Mouse (Mus musculus) forebrain, embryonic 14.5 days (tissue): Measurements from ENCODE around the gene Prl3a1. TPM values are rescaled to one million over a fixed set of nuclear protein-coding genes. Genes with fewer than 3 reads are reported as not detected.

Source experiments
- ATAC-seq: fragments of 200-750 bp; cut with Nextera tagmentation; 2 replicates; pipeline ENCODE4 v1.8.0; 2017; ENCODE audit warnings: mild to moderate bottlenecking, moderate library complexity
- DNase-seq: peaks from one replicate; pipeline ENCODE4 v3.0.0-alpha.2; 2015; ENCODE audit warnings: low spot score
- H3K27ac ChIP-seq: fragments of 300-500 bp; sonication (generic); 2 replicates; pipeline ENCODE4 v1.5.1; 2014; ENCODE audit warnings: low read depth, mild to moderate bottlenecking, control low read depth, low read length, moderate library complexity
- H3K27me3 ChIP-seq: fragments of 300-500 bp; sonication (generic); replicated peaks from 2 replicates; pipeline ENCODE4 v1.6.1; 2014; ENCODE audit warnings: low read length, control low read depth, mixed read lengths; ENCODE audit not compliant: control insufficient read depth, insufficient read depth
- H3K36me3 ChIP-seq: fragments of 300-500 bp; sonication (generic); 2 replicates; pipeline ENCODE4 v1.6.1; 2014; ENCODE audit warnings: low read length, control low read depth; ENCODE audit not compliant: control insufficient read depth, insufficient read depth
- H3K4me1 ChIP-seq: fragments of 300-500 bp; sonication (generic); 2 replicates; pipeline ENCODE4 v1.6.1; 2014; ENCODE audit warnings: antibody characterized with exemption, low read length, control low read depth; ENCODE audit not compliant: control insufficient read depth, insufficient read depth
- H3K4me2 ChIP-seq: fragments of 300-500 bp; sonication (generic); 2 replicates; pipeline ENCODE4 v1.6.1; 2014; ENCODE audit warnings: mild to moderate bottlenecking, control low read depth, low read length
- H3K4me3 ChIP-seq: fragments of 300-500 bp; sonication (generic); 2 replicates; pipeline ENCODE4 v1.5.1; 2014; ENCODE audit warnings: low read depth, low read length, control low read depth
- H3K9ac ChIP-seq: fragments of 300-500 bp; sonication (generic); 2 replicates; pipeline ENCODE4 v1.6.1; 2014; ENCODE audit warnings: mild to moderate bottlenecking, low read length, control low read depth, moderate library complexity
- H3K9me3 ChIP-seq: fragments of 300-500 bp; sonication (generic); replicated peaks from 2 replicates; pipeline ENCODE4 v1.6.1; 2016; ENCODE audit warnings: low read length, control low read depth, mixed read lengths; ENCODE audit not compliant: control insufficient read depth
- WGBS: fragments of 180-500 bp; shearing (Covaris S2); extraction: QIAGEN DNeasy Blood & Tissue Kit; methylation state at CpG from one replicate; pipeline ENCODE4 v1.1.7; 2014; 5-methylcytosine and 5-hydroxymethylcytosine counted together
- polyA plus RNA-seq: library from polyadenylated mRNA; unstranded; fragments of >200 nt; fragmentation: Nextera tagmentation; extraction: Ambion mirVana; gene quantifications from 2 replicates; pipeline ENCODE4 v1.2.1, GENCODE M21; 2014

Gene Prl3a1
- polyA plus RNA-seq = not detected in 2 replicates

DNA sequence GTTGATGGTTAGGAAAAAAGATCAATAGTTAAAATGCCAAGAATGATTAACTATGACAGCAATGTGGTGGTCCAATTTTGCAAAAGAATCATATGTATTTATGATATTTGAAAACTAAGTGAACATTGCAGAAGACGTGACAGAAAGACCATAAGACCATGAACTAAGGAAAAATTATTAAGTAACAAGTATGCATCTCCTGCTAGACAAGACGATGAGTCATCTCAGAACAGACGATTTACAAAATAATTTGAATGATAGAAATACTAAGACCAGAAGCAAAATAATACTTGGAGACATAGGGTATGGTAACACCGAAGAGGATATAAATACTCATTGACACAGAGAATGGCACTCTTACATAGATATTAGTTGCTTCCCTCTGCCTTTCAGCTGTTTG is at the start of gene Prl3a1:
Gene Prl3a1 (plus strand): TSS at position 301 of the 400 bp plus-strand sequence.
- H3K4me1 ChIP-seq = no peaks in the 10 kb centered on the region
- WGBS = 92% methylated on average over 4 of the region's 4 CpGs

DNA sequence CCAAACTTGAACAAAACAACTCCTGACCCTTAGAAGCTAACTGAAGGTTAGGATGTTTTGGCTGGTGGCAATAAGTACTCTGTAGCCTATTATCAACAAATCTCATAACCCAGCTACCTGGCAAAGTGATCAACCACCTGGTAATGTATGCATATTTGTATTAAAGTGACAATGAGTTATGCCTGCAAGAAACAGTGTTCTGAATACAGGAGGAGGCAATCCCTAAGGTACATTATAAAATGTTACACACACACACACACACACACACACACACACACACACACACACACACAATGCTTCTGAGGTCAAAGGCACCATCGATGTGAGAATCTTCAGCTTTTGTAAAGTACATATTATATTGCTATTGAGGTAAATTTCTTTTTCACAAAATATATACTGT is 17.7 kb upstream of the Prl3a1 start, which contains the start of gene Prl3b1:
Gene Prl3b1 (plus strand): TSS at position 301 of the 400 bp plus-strand sequence.
- no peak within 1 kb of the TSS for H3K4me3 ChIP-seq
- no peaks in the 10 kb centered on the region for H3K9me3 ChIP-seq
- no peaks in the 10 kb centered on the region for H3K36me3 ChIP-seq
- no peaks in the 10 kb centered on the region for H3K4me1 ChIP-seq
- DNase-seq (no peak), ATAC-seq (no peak)
- no peak within 1 kb of the TSS for H3K9ac ChIP-seq
- WGBS = 90% methylated on average over 1 of the region's 1 CpGs
- no peaks in the 10 kb centered on the region for H3K27me3 ChIP-seq
- no peak within 1 kb of the TSS for H3K4me2 ChIP-seq
- no peak within 1 kb of the TSS for H3K27ac ChIP-seq

More for the DNA sequence above, at the start of gene Prl3a1:
- H3K4me2 ChIP-seq = no peak within 1 kb of the TSS
- no peak within 1 kb of the TSS for H3K27ac ChIP-seq
- no peaks in the 10 kb centered on the region for H3K27me3 ChIP-seq
- no peak within 1 kb of the TSS for H3K9ac ChIP-seq
- H3K36me3 ChIP-seq = no peaks in the 10 kb centered on the region
- no peaks in the 10 kb centered on the region for H3K9me3 ChIP-seq
- no peak for ATAC-seq
- no peak within 1 kb of the TSS for H3K4me3 ChIP-seq
- DNase-seq = no peak

DNA sequence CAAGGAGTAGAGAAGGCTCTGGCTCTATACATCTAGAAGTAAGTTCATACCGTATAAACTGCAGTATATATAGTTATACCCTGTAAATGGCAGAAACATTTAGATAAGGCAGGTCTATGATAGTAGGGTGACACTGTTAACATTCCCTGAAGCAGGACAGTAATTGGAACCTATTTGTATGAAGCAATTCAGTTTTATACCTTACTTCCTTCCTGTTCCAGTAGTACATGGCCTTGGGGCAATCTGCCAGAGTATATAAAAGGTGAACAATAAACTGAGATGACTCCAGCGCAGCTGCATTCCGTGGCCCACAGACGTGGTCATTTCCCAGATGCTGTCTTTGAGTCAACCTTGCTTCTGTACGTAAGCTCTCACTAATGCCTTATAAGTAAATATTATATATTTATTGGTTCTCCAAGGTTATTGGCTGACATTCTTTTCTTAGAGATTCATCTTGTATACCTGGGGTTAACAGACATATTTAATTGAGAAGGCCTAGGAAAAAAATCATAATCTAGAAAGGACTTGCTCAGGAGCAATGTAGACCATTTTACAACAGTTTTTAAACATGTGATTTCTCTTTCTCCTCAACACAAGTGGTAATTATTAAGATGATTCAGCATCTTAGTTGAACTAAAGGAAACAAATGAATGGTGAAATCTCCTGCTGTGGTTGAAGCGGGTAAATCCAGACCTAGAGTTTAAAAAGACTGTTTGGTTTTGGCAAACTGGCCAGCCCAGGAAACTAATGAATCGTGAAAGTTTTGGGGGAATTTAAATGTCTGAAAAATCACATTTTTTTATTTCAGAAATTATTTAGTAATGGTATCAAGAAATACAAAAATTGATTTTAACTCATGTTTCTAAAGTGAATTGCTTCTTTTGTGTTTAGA is 53.3 kb downstream of the Prl3a1 start, which contains the start of gene Prl6a1:
Gene Prl6a1 (plus strand): TSS at position 294 of the 892 bp plus-strand sequence.
- Histone ChIP-seq H3K36me3 (no peaks in the 10 kb centered on the region), H3K27ac (no peak within 1 kb of the TSS), H3K9me3 (no peaks in the 10 kb centered on the region), H3K4me2 (no peak within 1 kb of the TSS), H3K4me3 (no peak within 1 kb of the TSS), H3K27me3 (no peaks in the 10 kb centered on the region), H3K4me1 (no peaks in the 10 kb centered on the region), H3K9ac (no peak within 1 kb of the TSS)
- no peak for ATAC-seq
- DNase-seq = no peak
- 83% methylated on average over 7 of the region's 7 CpGs for WGBS

Other genes with a start within 250 kb of the Prl3a1 start
- gene Prl, start 201.9 kb upstream of the Prl3a1 start, polyA plus RNA-seq = not detected in 2 replicates
- gene Prl3d1, start 165.2 kb upstream of the Prl3a1 start, polyA plus RNA-seq = not detected in 2 replicates
- not detected in 2 replicates for gene Prl3d2, start 137.7 kb upstream of the Prl3a1 start, polyA plus RNA-seq
- not detected in 2 replicates for gene Prl3d3, start 102.6 kb upstream of the Prl3a1 start, polyA plus RNA-seq
- gene Prl3c1, start 62.8 kb upstream of the Prl3a1 start, polyA plus RNA-seq = not detected in 2 replicates
- not detected in 2 replicates for gene Prl3b1, start 17.6 kb upstream of the Prl3a1 start, polyA plus RNA-seq
- not detected in 2 replicates for gene Prl6a1, start 53.2 kb downstream of the Prl3a1 start, polyA plus RNA-seq
- not detected in 2 replicates for gene Prl8a2, start 86.2 kb downstream of the Prl3a1 start, polyA plus RNA-seq
- gene Prl2b1, start 131.4 kb downstream of the Prl3a1 start, polyA plus RNA-seq = not detected in 2 replicates
- gene Prl8a6, start 179.3 kb downstream of the Prl3a1 start, polyA plus RNA-seq = not detected in 2 replicates